Mouse (Mus musculus) lung, embryonic 14.5 days (tissue): Measurements from ENCODE around the gene Maml3. TPM values are rescaled to one million over a fixed set of nuclear protein-coding genes. Genes with fewer than 3 reads are reported as not detected.

Experiments used
- ATAC-seq: fragments of 200-750 bp; cut with Nextera tagmentation; 2 replicates; pipeline ENCODE4 v1.8.0; 2017; ENCODE audit warnings: mild to moderate bottlenecking, moderate TSS enrichment, moderate library complexity; ENCODE audit not compliant: insufficient read depth
- DNase-seq: peaks from one replicate; pipeline ENCODE4 v3.0.0-alpha.2; 2015
- H3K27ac ChIP-seq: fragments of 300-500 bp; sonication (generic); 2 replicates; pipeline ENCODE4 v1.5.1; 2014; ENCODE audit warnings: low read depth, mild to moderate bottlenecking, moderate library complexity
- H3K27me3 ChIP-seq: fragments of 300-500 bp; sonication (generic); 2 replicates; pipeline ENCODE4 v1.6.1; 2014; ENCODE audit warnings: low read length, control low read depth; ENCODE audit not compliant: insufficient read depth
- H3K36me3 ChIP-seq: fragments of 300-500 bp; sonication (generic); 2 replicates; pipeline ENCODE4 v1.6.1; 2014; ENCODE audit warnings: control low read depth; ENCODE audit not compliant: insufficient read depth
- H3K4me1 ChIP-seq: fragments of 300-500 bp; sonication (generic); 2 replicates; pipeline ENCODE4 v1.6.1; 2014; ENCODE audit warnings: antibody characterized with exemption, control low read depth; ENCODE audit not compliant: insufficient read depth
- H3K4me2 ChIP-seq: fragments of 300-500 bp; sonication (generic); 2 replicates; pipeline ENCODE4 v1.6.1; 2014; ENCODE audit warnings: mild to moderate bottlenecking
- H3K4me3 ChIP-seq: fragments of 300-500 bp; sonication (generic); 2 replicates; pipeline ENCODE4 v1.5.1; 2014; ENCODE audit warnings: low read depth, low read length
- H3K9ac ChIP-seq: fragments of 300-500 bp; sonication (generic); 2 replicates; pipeline ENCODE4 v1.6.1; 2014
- H3K9me3 ChIP-seq: fragments of 300-500 bp; sonication (generic); 2 replicates; pipeline ENCODE4 v1.6.1; 2016; ENCODE audit warnings: low read depth, low read length, control low read depth
- CTCF ChIP-seq: IDR thresholded peaks from 2 replicates; pipeline ENCODE4 v1.5.1; 2016; ENCODE audit warnings: antibody characterized with exemption, low read depth
- WGBS: fragments of 180-500 bp; shearing (Covaris S2); extraction: QIAGEN DNeasy Blood & Tissue Kit; methylation state at CpG from one replicate; pipeline ENCODE4 v1.1.7; 2014; 5-methylcytosine and 5-hydroxymethylcytosine counted together
- polyA plus RNA-seq: library from polyadenylated mRNA; unstranded; fragments of >200 nt; fragmentation: Nextera tagmentation; extraction: Ambion mirVana; gene quantifications from 2 replicates; pipeline ENCODE4 v1.2.1, GENCODE M21; 2014

Maml3 gene
- polyA plus RNA-seq, 1 experiment from 2014 or later, result 9.1 TPM

GRCm38 (mm10) chr3:51821551-51821950, 283.3 kb downstream of the Maml3 start:
- DNase-seq, result peak; percentile 83

DNA sequence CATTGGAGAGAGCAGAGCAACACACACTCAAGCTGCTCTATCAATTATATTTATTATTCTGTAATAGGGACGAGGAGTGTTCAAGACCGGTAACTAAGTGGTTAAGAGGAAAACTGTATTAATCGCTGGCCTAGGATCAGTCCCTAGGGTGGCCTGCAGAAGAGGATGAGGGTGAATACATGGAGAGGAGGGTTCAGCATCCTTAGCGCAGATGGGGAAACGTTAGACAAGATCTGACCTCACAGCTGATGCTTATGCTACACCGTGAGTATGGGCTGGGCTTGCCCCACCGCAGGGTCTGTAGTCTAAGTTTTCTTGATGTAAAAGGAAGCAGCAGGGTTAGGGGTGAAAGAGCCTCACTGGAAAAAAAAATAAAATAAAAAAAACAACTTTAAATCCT, 285.8 kb downstream of the Maml3 start:
- WGBS, result 84% methylated on average over 7 of the region's 7 CpGs
- no peak for DNase-seq
- Histone ChIP-seq H3K4me1 (0 out of 2 replicates have a peak, but pooled peaks cover 3% of the 10 kb centered on the region), H3K27me3 (no peaks in the 10 kb centered on the region), H3K4me2 (no peak overlapping the region), H3K9me3 (no peaks in the 10 kb centered on the region), H3K27ac (no peak overlapping the region), H3K4me3 (no peak overlapping the region), H3K36me3 (no peaks in the 10 kb centered on the region), H3K9ac (no peak overlapping the region)
- no peak for ATAC-seq
- no peak for TF ChIP-seq CTCF

More at GRCm38 (mm10) chr3:51821551-51821950, 283.3 kb downstream of the Maml3 start:
- no peak overlapping the region for H3K9ac ChIP-seq
- no peak overlapping the region for H3K4me2 ChIP-seq
- no peaks in the 10 kb centered on the region for H3K9me3 ChIP-seq
- H3K4me1 ChIP-seq, result 0 out of 2 replicates have a peak, but pooled peaks cover 3% of the 10 kb centered on the region
- TF ChIP-seq CTCF, result no peak
- no peak overlapping the region; the same call in 1 of the 2 replicates for H3K27ac ChIP-seq
- H3K27me3 ChIP-seq, result no peaks in the 10 kb centered on the region
- H3K4me3 ChIP-seq, result no peak overlapping the region
- H3K36me3 ChIP-seq, result no peaks in the 10 kb centered on the region
- 30% methylated on average over 10 of the region's 10 CpGs for WGBS
- ATAC-seq, result peak; percentile 92

DNA sequence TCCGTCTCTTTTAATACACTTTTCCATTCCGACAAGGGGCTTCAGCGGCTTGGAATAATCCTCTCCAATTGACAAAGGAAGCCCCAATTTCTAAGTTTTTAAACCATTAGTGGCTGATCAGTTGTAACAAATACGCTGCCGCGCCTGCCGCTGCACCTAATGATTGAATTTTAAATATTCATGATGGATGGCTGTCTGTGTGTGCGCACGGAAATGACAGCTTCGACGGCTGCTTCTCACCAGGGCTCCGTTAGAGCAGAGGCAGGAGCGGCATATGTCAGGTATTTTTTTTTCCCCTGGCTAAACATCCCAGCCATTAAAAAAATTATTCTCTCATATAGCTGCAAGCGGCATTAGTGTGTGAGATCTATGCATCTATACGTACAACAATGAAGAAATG, 287.0 kb downstream of the Maml3 start:
- ATAC-seq, result no peak

GRCm38 (mm10) chr3:51817329-51817728, 287.5 kb downstream of the Maml3 start:
- Histone ChIP-seq H3K4me3 (no peak overlapping the region), H3K4me2 (no peak overlapping the region), H3K36me3 (no peaks in the 10 kb centered on the region), H3K4me1 (0 out of 2 replicates have a peak, but pooled peaks cover 3% of the 10 kb centered on the region), H3K27me3 (no peaks in the 10 kb centered on the region), H3K9me3 (no peaks in the 10 kb centered on the region), H3K9ac (no peak overlapping the region), H3K27ac (no peak overlapping the region)
- TF ChIP-seq CTCF, result no peak
- ATAC-seq, result no peak
- no peak for DNase-seq
- WGBS, result 85% methylated on average over 6 of the region's 6 CpGs

More for the DNA sequence above, 287.0 kb downstream of the Maml3 start:
- no peak for TF ChIP-seq CTCF
- H3K27me3 ChIP-seq, result no peaks in the 10 kb centered on the region
- 0 out of 2 replicates have a peak, but pooled peaks cover 3% of the 10 kb centered on the region for H3K4me1 ChIP-seq
- H3K27ac ChIP-seq, result no peak overlapping the region
- DNase-seq, result no peak
- no peaks in the 10 kb centered on the region for H3K9me3 ChIP-seq
- H3K4me3 ChIP-seq, result no peak overlapping the region
- WGBS, result 86% methylated on average over 15 of the region's 15 CpGs
- no peaks in the 10 kb centered on the region for H3K36me3 ChIP-seq
- no peak overlapping the region for H3K9ac ChIP-seq
- H3K4me2 ChIP-seq, result no peak overlapping the region

DNA sequence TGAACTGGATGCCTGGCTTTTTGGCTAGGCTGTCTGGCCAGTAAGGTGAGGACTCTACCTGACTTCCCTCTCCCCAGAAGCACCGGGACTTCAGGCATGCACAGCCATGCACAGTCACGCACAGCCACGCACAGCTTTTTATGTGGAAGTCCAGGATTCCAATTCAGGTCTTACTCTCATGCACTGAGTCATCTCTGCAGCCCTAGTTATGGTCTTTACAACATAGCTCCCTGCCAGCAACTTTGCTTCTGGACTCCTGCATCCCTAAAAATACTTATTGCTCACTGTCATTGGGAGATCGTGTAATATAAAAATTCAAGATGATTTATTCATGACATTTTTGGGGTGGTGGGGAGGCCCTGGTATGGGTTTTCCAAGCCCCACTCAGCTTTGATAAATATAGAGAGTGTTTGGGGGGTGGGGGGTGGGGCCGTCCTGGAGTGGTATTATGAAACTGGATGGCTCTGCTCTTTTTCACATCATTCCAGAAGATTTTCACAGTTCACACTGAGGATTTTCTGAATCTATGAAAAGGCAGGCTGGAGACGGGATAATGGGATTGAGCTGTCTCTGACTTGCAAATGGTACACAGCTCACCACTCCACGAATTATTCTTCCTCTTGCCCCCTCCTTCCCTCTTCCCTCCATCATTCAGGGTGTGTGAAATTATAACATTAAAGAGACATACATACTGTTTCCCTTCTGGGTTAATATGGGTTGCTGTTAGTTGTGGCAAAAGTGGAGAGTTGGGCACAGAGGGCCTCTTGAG, 288.2 kb downstream of the Maml3 start:
- no peak overlapping the region for H3K4me2 ChIP-seq
- no peak for TF ChIP-seq CTCF
- H3K4me3 ChIP-seq, result no peak overlapping the region
- H3K36me3 ChIP-seq, result no peaks in the 10 kb centered on the region
- no peak for DNase-seq
- 0 out of 2 replicates have a peak, but pooled peaks cover 3% of the 10 kb centered on the region for H3K4me1 ChIP-seq
- no peaks in the 10 kb centered on the region for H3K27me3 ChIP-seq
- H3K9ac ChIP-seq, result no peak overlapping the region
- H3K9me3 ChIP-seq, result no peaks in the 10 kb centered on the region
- ATAC-seq, result no peak
- no peak overlapping the region for H3K27ac ChIP-seq
- 73% methylated on average over 7 of the region's 7 CpGs for WGBS

- Histone ChIP-seq H3K27me3 (no peaks in the 10 kb centered on the region), H3K36me3 (no peaks in the 10 kb centered on the region), H3K4me1 (no peaks in the 10 kb centered on the region), H3K27ac (no peak overlapping the region), H3K4me2 (no peak overlapping the region), H3K9ac (no peak overlapping the region), H3K4me3 (no peak overlapping the region), H3K9me3 (no peaks in the 10 kb centered on the region)
- no peak for DNase-seq
- TF ChIP-seq CTCF, result no peak
- no peak for ATAC-seq
- 71% methylated on average over 4 of the region's 4 CpGs for WGBS
Observed at GRCm38 (mm10) chr3:51814073-51814472, 290.8 kb downstream of the Maml3 start.

DNA sequence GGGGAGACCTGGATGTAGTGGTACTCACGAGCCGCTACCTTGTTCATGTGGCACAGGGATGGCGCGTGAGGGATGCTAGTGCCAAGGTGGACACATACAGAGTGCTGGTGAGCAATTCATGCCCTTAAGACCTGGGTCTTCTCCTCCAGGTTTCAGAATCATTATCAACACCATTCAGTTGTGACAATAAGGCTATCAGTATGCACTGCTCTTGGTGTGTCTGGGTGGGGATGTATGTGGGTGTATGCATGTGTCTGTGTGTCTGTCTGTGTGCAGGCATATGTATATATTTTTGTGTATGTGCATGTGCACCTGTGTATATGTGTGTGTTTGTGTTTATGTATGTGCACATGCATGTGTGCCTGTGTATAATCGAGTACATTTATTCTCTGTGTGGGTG, 291.7 kb downstream of the Maml3 start:
- H3K36me3 ChIP-seq, result no peaks in the 10 kb centered on the region
- DNase-seq (no peak), ATAC-seq (no peak)
- H3K9me3 ChIP-seq, result no peaks in the 10 kb centered on the region
- H3K27me3 ChIP-seq, result no peaks in the 10 kb centered on the region
- H3K4me1 ChIP-seq, result no peaks in the 10 kb centered on the region
- H3K9ac ChIP-seq, result no peak overlapping the region
- no peak for TF ChIP-seq CTCF
- H3K4me2 ChIP-seq, result no peak overlapping the region
- H3K27ac ChIP-seq, result no peak overlapping the region
- WGBS, result 95% methylated on average over 5 of the region's 5 CpGs
- H3K4me3 ChIP-seq, result no peak overlapping the region
